Mouse (Mus musculus): Measurements from ENCODE around the gene Tktl1. TPM values are rescaled to one million over a fixed set of nuclear protein-coding genes. Genes with fewer than 3 reads are reported as not detected.
"Not testable (repeated sequence)": the region's sequence is repeated elsewhere in the genome, so short reads cannot be mapped to it uniquely, and the experiment has no call there.

Gene Tktl1
- 0.05 TPM in 1 of 2 replicates, not detected in the other for polyA plus RNA-seq (2015; fragmentation: Nextera tagmentation; extraction: Ambion mirVana)

GRCm38 (mm10) chrX:74176959-74177358 lies at the start of gene Tktl1:
Tktl1 (plus strand) TSS chrX:74177259.
- no peak for ATAC-seq (ENCODE audit: low FRiP score, low read depth)
- Histone ChIP-seq H3K4me2 (replicated peaks) (no peak within 1 kb of the TSS), H3K4me1 (no peaks in the 10 kb centered on the region), H3K9ac (no peak within 1 kb of the TSS), H3K4me3 (no peak within 1 kb of the TSS), H3K27ac (no peak within 1 kb of the TSS), H3K36me3 (no peaks in the 10 kb centered on the region), H3K27me3 (no peaks in the 10 kb centered on the region), H3K9me3 (no peaks in the 10 kb centered on the region)
- 89% methylated on average over 17 of the region's 17 CpGs for WGBS

DNA sequence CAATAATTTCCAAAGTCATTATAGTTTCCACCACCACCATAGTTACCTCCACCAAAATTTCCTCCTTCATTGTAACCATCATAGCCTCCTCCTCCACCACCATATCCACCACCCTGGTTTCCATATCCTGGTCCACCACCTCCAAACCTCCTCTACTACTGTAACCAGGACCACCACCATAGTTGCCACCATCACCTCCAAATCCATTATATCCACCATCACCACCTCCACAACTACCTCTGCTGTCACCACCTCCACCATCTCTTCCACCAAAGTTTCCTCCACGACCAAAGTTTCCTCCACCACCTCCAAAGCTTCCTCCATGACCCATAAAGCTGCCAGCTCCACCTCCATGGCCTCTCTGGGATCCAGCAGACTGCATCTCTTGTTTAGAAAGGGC lies 41.8 kb upstream of the Tktl1 start, which contains the start of gene Mecp2:
TSS of gene Mecp2 (minus strand) at position 101 of the 400 bp plus-strand sequence.
- not testable (repeated sequence) for H3K4me3 ChIP-seq; H3K9ac ChIP-seq; H3K36me3 ChIP-seq; H3K4me2 ChIP-seq (replicated peaks); H3K9me3 ChIP-seq; H3K4me1 ChIP-seq; ATAC-seq (ENCODE audit: low FRiP score, low read depth); H3K27ac ChIP-seq
- WGBS: 35% methylated on average over 1 of the region's 1 CpGs
- peaks cover 21% of the 10 kb centered on the region; the same call in 1 of the 2 replicates for H3K27me3 ChIP-seq

DNA sequence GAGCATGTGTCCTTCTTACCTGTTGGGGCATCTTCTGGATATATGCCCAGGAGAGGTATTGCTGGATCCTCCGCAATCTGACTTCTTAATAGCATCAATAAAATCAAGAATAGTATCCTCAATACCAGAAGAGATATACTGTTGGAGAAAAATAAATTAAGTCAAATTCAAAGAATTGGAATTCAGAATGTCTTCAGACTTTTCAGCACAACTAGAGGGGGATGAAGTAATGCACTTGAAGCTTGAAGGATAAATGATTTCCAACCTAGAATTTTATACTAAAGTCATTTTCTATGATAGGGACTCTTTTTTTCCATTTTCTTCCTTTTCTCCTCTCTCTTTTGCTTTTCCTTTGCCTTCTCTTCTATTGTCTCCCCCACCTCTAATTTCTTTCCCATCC lies 9.3 kb upstream of the Tktl1 start, which contains the start of gene Tex28:
TSS of gene Tex28 (minus strand) at position 101 of the 400 bp plus-strand sequence.
- Histone ChIP-seq H3K36me3 (no peaks in the 10 kb centered on the region), H3K9ac (no peak within 1 kb of the TSS), H3K27me3 (no peaks in the 10 kb centered on the region), H3K27ac (no peak within 1 kb of the TSS), H3K4me2 (replicated peaks) (no peak within 1 kb of the TSS), H3K4me3 (no peak within 1 kb of the TSS), H3K4me1 (no peaks in the 10 kb centered on the region), H3K9me3 (no peaks in the 10 kb centered on the region)
- WGBS: 88% methylated on average over 1 of the region's 1 CpGs
- ATAC-seq (ENCODE audit: low FRiP score, low read depth): no peak

DNA sequence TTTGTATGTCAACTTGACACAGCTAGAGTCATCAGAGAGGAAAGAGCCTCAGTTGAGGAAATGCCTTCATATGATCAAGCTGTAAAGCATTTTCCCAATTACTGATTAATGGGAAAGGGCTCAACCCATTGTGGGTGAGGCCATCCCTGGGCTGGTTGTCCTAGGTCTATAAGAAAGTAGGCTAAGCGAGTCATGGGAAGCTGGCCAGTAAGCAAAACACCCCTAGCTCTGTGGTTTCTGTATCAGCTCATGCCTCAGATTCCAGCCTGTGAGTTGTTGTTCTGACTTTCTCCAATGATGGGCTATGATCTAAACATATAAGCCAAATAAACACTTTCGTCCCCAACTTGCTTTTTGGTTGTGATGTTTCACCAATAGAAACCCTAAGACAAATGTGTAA lies 26.5 kb downstream of the Tktl1 start:
- H3K9me3 ChIP-seq: no peaks in the 10 kb centered on the region
- H3K27me3 ChIP-seq: no peaks in the 10 kb centered on the region
- H3K4me2 ChIP-seq (replicated peaks): no peak overlapping the region
- no peak overlapping the region for H3K9ac ChIP-seq
- H3K27ac ChIP-seq: no peak overlapping the region
- no peak overlapping the region for H3K4me3 ChIP-seq
- H3K36me3 ChIP-seq: no peaks in the 10 kb centered on the region
- ATAC-seq (ENCODE audit: low FRiP score, low read depth): no peak
- 89% methylated on average over 2 of the region's 2 CpGs for whole genome bisulfite sequencing
- no peaks in the 10 kb centered on the region for H3K4me1 ChIP-seq

GRCm38 (mm10) chrX:74218496-74218895 lies 41.4 kb downstream of the Tktl1 start:
- Histone ChIP-seq H3K27me3 (no peaks in the 10 kb centered on the region), H3K36me3 (peaks cover 11% of the 10 kb centered on the region), H3K4me1 (no peaks in the 10 kb centered on the region), H3K9me3 (no peaks in the 10 kb centered on the region), H3K27ac (no peak overlapping the region), H3K4me2 (replicated peaks) (no peak overlapping the region), H3K9ac (no peak overlapping the region), H3K4me3 (no peak overlapping the region)
- 93% methylated on average over 4 of the region's 4 CpGs for WGBS
- no peak for ATAC-seq (ENCODE audit: low FRiP score, low read depth)

DNA sequence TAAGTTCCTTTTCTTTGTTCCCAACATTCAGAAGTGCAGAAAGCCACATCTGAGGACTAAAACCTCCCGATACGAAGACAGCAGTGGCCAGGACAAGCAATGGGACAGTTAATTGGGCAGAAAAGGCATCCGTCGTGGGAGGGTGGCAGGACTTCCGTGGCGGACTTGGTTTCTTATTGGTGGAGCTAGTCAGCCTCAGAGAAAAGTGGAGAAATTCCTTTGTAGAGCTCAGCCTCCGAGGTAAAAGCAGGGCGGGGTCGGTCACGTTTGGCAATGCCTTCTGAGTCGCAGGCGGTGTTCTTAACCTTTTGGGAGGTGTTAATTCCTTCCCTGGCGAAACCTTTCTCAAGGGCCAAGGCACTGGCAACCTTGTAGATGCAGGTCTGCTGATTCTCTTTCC lies 42.4 kb downstream of the Tktl1 start:
- Histone ChIP-seq H3K4me1 (no peaks in the 10 kb centered on the region), H3K4me2 (replicated peaks) (no peak overlapping the region), H3K27ac (no peak overlapping the region), H3K36me3 (peaks cover 20% of the 10 kb centered on the region), H3K9me3 (no peaks in the 10 kb centered on the region), H3K9ac (no peak overlapping the region), H3K27me3 (no peaks in the 10 kb centered on the region), H3K4me3 (no peak overlapping the region)
- ATAC-seq (ENCODE audit: low FRiP score, low read depth): no peak
- WGBS: 51% methylated on average over 13 of the region's 13 CpGs

DNA sequence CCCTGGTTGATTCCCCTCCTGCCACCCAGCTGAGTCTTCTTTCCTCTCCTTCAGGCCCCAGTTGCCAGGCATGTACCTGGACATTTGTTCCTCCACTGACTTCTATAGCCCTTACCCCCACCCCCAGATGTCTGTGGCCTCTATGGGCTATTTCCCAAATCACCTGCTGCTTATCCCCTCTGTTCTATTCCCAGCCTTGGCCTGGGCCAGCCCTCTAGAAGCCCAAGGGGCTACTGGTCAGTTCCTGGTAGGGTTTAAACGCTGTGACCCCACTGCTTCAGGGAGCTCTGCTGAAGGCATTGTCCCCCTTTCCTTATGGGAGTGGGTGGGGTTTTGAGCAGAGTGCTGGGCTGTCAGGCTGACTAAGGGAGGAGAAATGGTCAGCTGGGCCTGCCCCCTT lies 43.0 kb downstream of the Tktl1 start:
- not testable (repeated sequence) for H3K27ac ChIP-seq; H3K9me3 ChIP-seq; H3K4me1 ChIP-seq; H3K9ac ChIP-seq; ATAC-seq (ENCODE audit: low FRiP score, low read depth); H3K27me3 ChIP-seq; H3K4me3 ChIP-seq; H3K4me2 ChIP-seq (replicated peaks)
- WGBS: 73% methylated on average over 1 of the region's 1 CpGs
- peaks cover 27% of the 10 kb centered on the region for H3K36me3 ChIP-seq

DNA sequence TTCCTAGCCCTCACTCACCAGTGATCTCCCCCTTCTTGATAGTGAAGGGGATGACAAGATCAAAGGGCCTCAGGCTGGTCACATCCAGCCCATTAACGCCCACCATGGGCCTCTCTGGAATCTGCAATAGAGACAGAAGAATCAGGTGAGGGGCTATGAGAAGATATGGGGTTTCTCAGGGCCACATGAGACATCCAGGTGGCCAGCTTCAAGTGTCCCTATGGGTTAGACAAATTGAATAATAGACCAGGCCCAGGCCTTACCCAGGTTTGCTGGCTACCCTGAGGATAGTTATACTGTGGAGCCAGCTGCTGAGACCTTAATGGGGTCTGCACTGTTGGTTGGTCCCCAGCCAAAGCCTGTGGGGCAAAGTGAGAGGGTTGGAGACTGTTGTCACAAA lies 53.0 kb downstream of the Tktl1 start:
- no peak overlapping the region for H3K9ac ChIP-seq
- H3K4me1 ChIP-seq: no peaks in the 10 kb centered on the region
- H3K9me3 ChIP-seq: no peaks in the 10 kb centered on the region
- H3K27ac ChIP-seq: no peak overlapping the region
- H3K4me2 ChIP-seq (replicated peaks): no peak overlapping the region
- WGBS: 67% methylated on average over 1 of the region's 1 CpGs
- no peak overlapping the region for H3K4me3 ChIP-seq
- no peak for ATAC-seq (ENCODE audit: low FRiP score, low read depth)
- H3K36me3 ChIP-seq: peaks cover 100% of the 10 kb centered on the region
- no peaks in the 10 kb centered on the region for H3K27me3 ChIP-seq

DNA sequence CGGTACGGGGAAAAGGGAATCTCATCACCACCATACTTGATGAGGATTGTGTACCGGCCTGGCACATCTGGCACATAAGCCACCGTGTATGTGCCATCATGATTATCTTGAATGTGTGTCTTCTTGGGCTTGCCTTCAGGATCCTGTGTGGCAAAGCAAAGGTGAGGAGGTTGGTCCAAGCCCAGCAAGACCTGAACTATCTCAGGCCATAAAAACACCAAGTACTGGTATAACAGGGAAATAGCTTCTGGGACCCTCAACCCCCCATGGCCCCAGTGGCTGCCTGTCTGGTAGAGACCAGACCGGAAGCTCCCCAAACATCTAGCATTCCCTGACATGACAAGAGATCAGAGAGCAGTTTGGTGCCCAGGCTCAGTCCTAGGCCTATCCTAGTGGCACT lies 56.1 kb downstream of the Tktl1 start:
- Histone ChIP-seq H3K36me3 (peaks cover 96% of the 10 kb centered on the region), H3K4me3 (no peak overlapping the region), H3K27ac (no peak overlapping the region), H3K9ac (no peak overlapping the region), H3K9me3 (no peaks in the 10 kb centered on the region), H3K27me3 (no peaks in the 10 kb centered on the region), H3K4me1 (no peaks in the 10 kb centered on the region), H3K4me2 (replicated peaks) (no peak overlapping the region)
- 94% methylated on average over 5 of the region's 5 CpGs for WGBS
- ATAC-seq (ENCODE audit: low FRiP score, low read depth): no peak

GRCm38 (mm10) chrX:74240332-74240731 lies 63.3 kb downstream of the Tktl1 start:
- H3K9ac ChIP-seq: no peak overlapping the region
- H3K27me3 ChIP-seq: no peaks in the 10 kb centered on the region
- no peak overlapping the region for H3K27ac ChIP-seq
- no peak for ATAC-seq (ENCODE audit: low FRiP score, low read depth)
- no peak overlapping the region for H3K4me2 ChIP-seq (replicated peaks)
- H3K4me3 ChIP-seq: no peak overlapping the region
- WGBS: 96% methylated on average over 4 of the region's 4 CpGs
- no peaks in the 10 kb centered on the region for H3K9me3 ChIP-seq
- peaks cover 14% of the 10 kb centered on the region for H3K4me1 ChIP-seq
- peaks cover 74% of the 10 kb centered on the region for H3K36me3 ChIP-seq

DNA sequence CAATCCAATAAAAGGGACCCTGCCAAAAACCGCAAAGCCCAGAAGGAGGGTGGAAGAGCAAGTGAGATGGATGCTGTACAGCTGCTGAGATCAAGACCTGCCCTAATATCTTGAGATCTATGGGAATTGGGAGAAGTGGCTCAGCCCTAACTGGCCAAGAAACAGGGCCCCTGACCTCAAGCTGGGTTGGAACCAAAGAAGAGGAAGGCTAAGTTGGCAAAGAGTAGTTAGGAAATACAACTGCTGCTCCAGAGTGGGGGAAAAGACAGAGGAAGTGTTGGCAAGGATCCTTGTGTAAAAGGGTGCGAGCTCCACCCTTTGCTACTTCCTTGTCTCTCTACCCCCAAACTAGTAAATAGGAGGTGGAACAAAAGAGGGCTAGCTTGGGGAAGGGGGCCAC lies 66.3 kb downstream of the Tktl1 start:
- H3K4me1 ChIP-seq: peaks cover 14% of the 10 kb centered on the region
- H3K27me3 ChIP-seq: no peaks in the 10 kb centered on the region
- no peak overlapping the region for H3K27ac ChIP-seq
- peak overlapping the region; percentile 70 for H3K4me2 ChIP-seq (replicated peaks)
- WGBS: 76% methylated on average over 2 of the region's 2 CpGs
- peaks cover 48% of the 10 kb centered on the region for H3K36me3 ChIP-seq
- peak overlapping the region; percentile 81; the same call in 1 of the 2 replicates for H3K9ac ChIP-seq
- peak overlapping the region; percentile 60 for H3K4me3 ChIP-seq
- no peak for ATAC-seq (ENCODE audit: low FRiP score, low read depth)
- no peaks in the 10 kb centered on the region for H3K9me3 ChIP-seq

DNA sequence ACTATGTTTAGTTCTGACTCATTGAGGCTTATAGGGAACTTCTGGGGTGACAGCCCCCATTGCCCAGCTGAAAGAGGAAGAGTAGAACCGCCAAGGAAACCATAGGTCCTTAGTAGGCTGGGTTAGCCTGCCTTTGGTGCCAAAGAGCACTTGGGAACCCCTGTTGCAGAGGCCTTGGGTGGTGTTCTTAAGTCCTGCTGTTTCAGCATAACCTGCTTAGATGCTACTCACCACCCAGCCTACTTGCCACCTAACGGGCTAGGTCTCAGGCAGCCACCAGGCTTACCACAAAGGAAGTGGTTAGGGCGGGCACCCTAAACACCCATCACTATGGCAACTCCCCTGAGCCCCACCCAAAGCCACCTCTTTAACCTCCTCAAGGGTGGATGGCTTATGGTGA lies 66.7 kb downstream of the Tktl1 start:
- Histone ChIP-seq H3K9ac (peak overlapping the region; percentile 81), H3K4me3 (peak overlapping the region; percentile 60), H3K4me2 (replicated peaks) (peak overlapping the region; percentile 70), H3K4me1 (peaks cover 14% of the 10 kb centered on the region), H3K9me3 (no peaks in the 10 kb centered on the region), H3K27me3 (no peaks in the 10 kb centered on the region), H3K36me3 (peaks cover 43% of the 10 kb centered on the region), H3K27ac (no peak overlapping the region)
- no peak for ATAC-seq (ENCODE audit: low FRiP score, low read depth)
- 59% methylated on average over 3 of the region's 3 CpGs for WGBS

DNA sequence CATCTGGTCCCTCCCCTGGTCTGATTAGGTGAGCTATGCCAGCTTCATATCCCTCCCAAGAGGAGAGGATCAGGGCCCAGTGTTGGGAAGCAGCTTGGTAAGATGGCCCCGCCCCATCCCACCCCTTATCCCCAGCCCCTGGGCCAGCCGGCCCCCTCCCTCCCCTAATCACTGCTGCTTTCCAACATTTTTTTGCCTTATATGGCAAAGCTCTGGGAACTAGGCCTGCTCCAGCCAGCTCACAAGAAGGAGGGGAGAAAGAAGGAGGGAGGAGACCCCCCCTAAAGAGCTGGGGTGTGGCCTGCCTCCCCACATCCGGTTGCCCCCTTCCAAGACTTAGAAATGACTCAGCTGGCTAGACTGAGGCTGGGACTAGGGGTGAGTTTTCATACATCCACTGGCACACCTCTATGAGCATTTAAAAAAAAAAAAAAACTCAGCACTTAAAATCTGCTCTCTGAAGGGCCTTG lies 67.6 kb downstream of the Tktl1 start:
- H3K27ac ChIP-seq: peak overlapping the region; percentile 89; the same call in 1 of the 2 replicates
- peak overlapping the region; percentile 70 for H3K4me2 ChIP-seq (replicated peaks)
- no peaks in the 10 kb centered on the region for H3K9me3 ChIP-seq
- H3K27me3 ChIP-seq: no peaks in the 10 kb centered on the region
- WGBS: 27% methylated on average over 3 of the region's 3 CpGs
- ATAC-seq (ENCODE audit: low FRiP score, low read depth): peak; percentile 66
- peaks cover 18% of the 10 kb centered on the region for H3K4me1 ChIP-seq
- peak overlapping the region; percentile 81 for H3K9ac ChIP-seq
- peaks cover 35% of the 10 kb centered on the region for H3K36me3 ChIP-seq
- H3K4me3 ChIP-seq: peak overlapping the region; percentile 60

All from limb, embryonic 13.5 days (tissue).